Mouse (Mus musculus): Measurements from ENCODE around the gene Eps8l2.

Gene Eps8l2

DNA sequence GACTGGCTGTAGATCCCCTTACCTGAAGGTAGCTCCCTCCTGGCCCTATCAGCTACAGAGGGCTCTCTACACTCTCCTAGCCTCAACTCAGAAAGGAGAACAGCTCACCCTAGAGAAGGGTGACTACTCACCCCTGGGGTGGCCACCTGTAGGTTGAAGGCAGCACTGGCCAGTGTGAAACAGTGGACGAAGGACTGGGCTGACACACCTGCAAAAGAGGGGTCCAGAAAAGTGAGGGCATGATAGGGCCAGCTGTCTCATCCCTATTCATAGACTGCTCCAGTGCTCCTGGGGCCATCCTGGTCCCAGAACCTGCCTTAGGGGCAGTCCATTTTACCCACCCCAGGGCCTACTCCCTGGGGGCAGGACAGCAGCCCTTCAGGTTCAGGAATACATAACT lies 73.0 kb downstream of the Eps8l2 start:
- in situ Hi-C loops (cut with MboI) = no loop called here

Measured in mature B cell (primary cell).